Mouse (Mus musculus): ENCODE data around the gene 1700034J05Rik.

GRCm38 (mm10) chr6:146933123-146933522 lies 21.1 kb downstream of the 1700034J05Rik start:
- TF ChIP-seq POLR2A (IDR thresholded peaks at IDR 0.05; ENCODE audit: low read depth, low read length) (no peak), CTCF (conservative IDR thresholded peaks at IDR 0.05; ENCODE audit: insufficient read depth, insufficient read length, low read depth, low read length) (no peak)
